Mouse (Mus musculus): ENCODE data around the gene Vasn. TPM values are rescaled to one million over a fixed set of nuclear protein-coding genes. Genes with fewer than 3 reads are reported as not detected.
A peak's percentile ranks its signal among the peaks of the same experiment; 100 is the strongest.

Gene Vasn
- total and polyA plus RNA-seq, 3 experiments = 2.0 to 5.0 (median 2.2) TPM

DNA sequence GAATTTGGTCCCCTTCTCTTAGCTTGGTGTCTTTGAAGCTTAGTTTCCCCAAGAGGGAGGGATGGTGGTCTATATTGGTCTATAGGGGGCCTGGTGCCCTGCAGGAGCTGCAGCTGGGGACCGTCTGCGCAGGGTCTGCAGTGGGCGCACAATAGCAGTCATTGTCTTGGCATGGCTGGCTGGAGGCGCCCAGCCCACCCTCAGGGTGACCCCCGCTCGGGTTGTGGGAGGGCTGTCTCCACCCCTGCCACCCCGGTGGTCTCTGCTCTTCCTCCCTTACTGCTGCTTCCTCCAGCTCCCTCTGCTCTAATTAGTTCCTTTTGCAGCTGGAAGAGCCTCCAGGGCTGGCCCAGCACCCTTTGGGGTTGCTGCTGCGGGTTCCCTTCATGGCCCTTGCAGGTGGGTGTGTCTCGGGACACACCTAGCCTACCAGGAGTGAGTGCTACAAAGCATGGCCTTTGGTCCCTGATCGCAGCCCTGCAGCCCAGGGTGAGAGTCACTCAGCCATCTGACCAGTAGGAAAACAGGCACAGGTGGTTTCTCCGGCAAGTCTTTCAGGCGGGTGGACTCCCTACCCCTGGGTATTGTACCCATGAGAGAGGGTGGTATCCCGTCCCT is 34.1 kb upstream of the Vasn start:
- no peaks in the 10 kb centered on the region for H3K79me2 ChIP-seq (replicated peaks; ENCODE audit: control insufficient read depth, extremely low read depth, insufficient read depth, poor library complexity, severe bottlenecking)
- H3K4me2 ChIP-seq (ENCODE audit: insufficient read depth, low read depth, poor library complexity, severe bottlenecking) = no peak overlapping the region
- peaks cover 5 to 7% of the 10 kb centered on the region in 2 experiments; a peak in 3 of 4 replicates for H3K4me1 ChIP-seq (ENCODE audit: control insufficient read depth in 1 of 2, insufficient read depth in 2 of 2)
- in situ Hi-C loops (cut with MboI; ENCODE audit: low pct_ligation_motif_present, low pct_unique_long_range_greater_than_20kb, low sequenced_read_pairs) = no loop called here
- no peak overlapping the region for H3K27ac ChIP-seq (ENCODE audit: insufficient read depth, low read depth)
- DNase-seq (ENCODE audit: extremely low read depth) = no peak
- dilution Hi-C loops (cut with MboI; ENCODE audit: extremely low pct_ligation_motif_present, extremely low pct_unique_long_range_greater_than_20kb, low sequenced_read_pairs) = no loop called here
- no peaks in the 10 kb centered on the region for H3K27me3 ChIP-seq (replicated peaks)
- H3K9me3 ChIP-seq (replicated peaks; ENCODE audit: low read length) = no peaks in the 10 kb centered on the region
- H3K4me3 ChIP-seq (replicated peaks in 1 of 3; ENCODE audit: low read depth in 2 of 3, low read length in 2 of 3, poor library complexity in 1 of 3) = no peak overlapping the region
- H3K36me3 ChIP-seq (replicated peaks in 1 of 2; ENCODE audit: control insufficient read depth in 1 of 2, insufficient read depth in 1 of 2, low read length in 1 of 2) = peaks cover 0 to 9% of the 10 kb centered on the region in 2 experiments
- no peak for TF ChIP-seq EP300 (IDR thresholded peaks at IDR 0.05; ENCODE audit: low read length)
- no peak for TF ChIP-seq MYC (IDR thresholded peaks at IDR 0.05; ENCODE audit: low read depth, low read length)
- no peak for TF ChIP-seq IRF4 (IDR thresholded peaks at IDR 0.05; ENCODE audit: low read depth, low read length)
- H3K9ac ChIP-seq (ENCODE audit: insufficient read depth, low read depth) = no peak overlapping the region

DNA sequence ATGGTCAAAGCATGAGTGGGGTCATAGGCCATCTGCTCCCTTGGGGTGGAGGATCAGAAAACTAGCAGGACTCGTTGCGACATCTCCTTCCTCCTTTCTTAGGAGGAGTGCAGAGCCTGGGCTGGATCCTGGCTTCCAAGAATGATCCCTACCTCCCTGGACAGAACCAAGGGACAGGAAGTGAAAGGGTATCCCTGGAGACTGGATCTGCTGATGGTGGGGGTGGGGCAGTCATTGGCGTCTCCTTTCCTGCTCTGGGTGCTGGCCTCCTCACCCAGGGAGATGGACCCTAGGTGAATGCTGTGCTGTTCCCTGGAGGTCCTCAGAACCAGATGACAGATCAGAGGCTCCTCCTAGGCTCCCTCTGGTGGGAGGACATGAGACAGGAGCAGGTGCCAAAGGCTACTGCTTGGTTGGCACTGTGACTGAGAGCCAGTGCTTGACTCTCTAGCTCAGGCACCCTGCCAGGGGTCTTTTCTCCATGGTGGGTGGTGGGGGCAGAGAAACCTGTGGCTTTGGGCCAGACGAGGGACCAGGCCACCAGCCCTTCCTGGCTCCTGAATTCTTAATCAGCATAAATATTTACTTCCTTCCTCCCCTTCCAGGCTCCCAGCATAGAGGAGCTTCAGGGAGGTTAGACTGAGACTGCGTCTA is 33.2 kb upstream of the Vasn start:
- no peak overlapping the region for H3K9ac ChIP-seq (ENCODE audit: insufficient read depth, low read depth)
- no peak overlapping the region for H3K4me3 ChIP-seq (replicated peaks in 1 of 3; ENCODE audit: low read depth in 2 of 3, low read length in 2 of 3, poor library complexity in 1 of 3)
- H3K27ac ChIP-seq (ENCODE audit: insufficient read depth, low read depth) = no peak overlapping the region
- peak in 1 of 2 experiments; percentile 73; a peak in 2 of 4 replicates for TF ChIP-seq CTCF (conservative IDR thresholded peaks at IDR 0.05 in 1 of 2, IDR thresholded peaks at IDR 0.05 in 1 of 2; ENCODE audit: low read depth in 2 of 2, low read length in 2 of 2)
- TF ChIP-seq HCFC1 (IDR thresholded peaks at IDR 0.05; ENCODE audit: low read depth, low read length) = no peak
- TF ChIP-seq SMC3 (IDR thresholded peaks at IDR 0.05; ENCODE audit: low read depth, low read length) = peak; percentile 86
- TF ChIP-seq RAD21 (IDR thresholded peaks at IDR 0.05; ENCODE audit: low read depth, low read length) = peak; percentile 56
- H3K79me2 ChIP-seq (replicated peaks; ENCODE audit: control insufficient read depth, extremely low read depth, insufficient read depth, poor library complexity, severe bottlenecking) = no peaks in the 10 kb centered on the region
- H3K4me1 ChIP-seq (ENCODE audit: control insufficient read depth in 1 of 2, insufficient read depth in 2 of 2) = peaks cover 5 to 7% of the 10 kb centered on the region in 2 experiments; a peak in 3 of 4 replicates
- H3K27me3 ChIP-seq (replicated peaks) = no peaks in the 10 kb centered on the region
- in situ Hi-C loops (cut with MboI; ENCODE audit: low pct_ligation_motif_present, low pct_unique_long_range_greater_than_20kb, low sequenced_read_pairs) (no loop called here), dilution Hi-C loops (cut with MboI; ENCODE audit: extremely low pct_ligation_motif_present, extremely low pct_unique_long_range_greater_than_20kb, low sequenced_read_pairs) (no loop called here)
- no peak overlapping the region for H3K4me2 ChIP-seq (ENCODE audit: insufficient read depth, low read depth, poor library complexity, severe bottlenecking)
- peaks cover 5 to 15% of the 10 kb centered on the region in 2 experiments for H3K36me3 ChIP-seq (replicated peaks in 1 of 2; ENCODE audit: control insufficient read depth in 1 of 2, insufficient read depth in 1 of 2, low read length in 1 of 2)
- no peaks in the 10 kb centered on the region for H3K9me3 ChIP-seq (replicated peaks; ENCODE audit: low read length)
- no peak for DNase-seq (ENCODE audit: extremely low read depth)

DNA sequence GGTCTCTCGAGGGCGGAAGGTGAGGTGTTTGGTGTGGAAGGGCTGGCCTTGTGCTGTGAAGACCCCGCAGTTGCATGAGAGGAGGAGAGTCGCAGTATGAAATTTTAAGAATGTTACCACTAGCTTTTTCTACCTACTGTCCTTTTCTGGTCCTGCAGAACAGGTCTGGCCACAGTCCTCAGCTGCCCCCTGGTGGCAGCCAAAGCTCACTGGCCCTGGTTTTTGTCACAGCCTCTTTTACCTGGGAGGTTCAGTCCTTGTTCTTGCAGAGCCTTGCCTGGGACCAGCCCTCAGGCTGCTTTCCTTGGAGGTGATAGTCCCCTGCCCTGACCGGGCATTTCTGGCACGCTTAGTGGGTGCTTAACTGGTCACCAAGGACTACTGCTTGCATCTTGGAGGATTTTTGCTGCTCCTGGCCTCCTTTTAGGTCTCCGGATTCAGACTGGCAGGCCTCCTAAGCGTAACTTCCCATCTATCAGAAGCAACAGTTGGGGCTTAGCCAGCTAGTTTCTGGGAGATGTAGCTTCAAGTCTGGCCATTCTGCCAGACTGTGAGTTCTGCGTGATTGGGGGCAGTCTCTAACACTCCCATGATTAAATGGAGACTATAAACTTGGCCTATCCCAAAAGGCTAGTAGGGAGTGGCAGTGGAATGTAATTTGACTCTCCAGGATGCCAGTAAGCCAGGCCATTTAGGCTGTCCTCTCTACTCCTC is 31.8 kb upstream of the Vasn start:
- no peak overlapping the region for H3K27ac ChIP-seq (ENCODE audit: insufficient read depth, low read depth)
- DNase-seq (ENCODE audit: extremely low read depth) = peak; percentile 88
- no peak overlapping the region for H3K4me3 ChIP-seq (replicated peaks in 1 of 3; ENCODE audit: low read depth in 2 of 3, low read length in 2 of 3, poor library complexity in 1 of 3)
- in situ Hi-C loops (cut with MboI; ENCODE audit: low pct_ligation_motif_present, low pct_unique_long_range_greater_than_20kb, low sequenced_read_pairs) (no loop called here), dilution Hi-C loops (cut with MboI; ENCODE audit: extremely low pct_ligation_motif_present, extremely low pct_unique_long_range_greater_than_20kb, low sequenced_read_pairs) (no loop called here)
- no peak overlapping the region for H3K4me2 ChIP-seq (ENCODE audit: insufficient read depth, low read depth, poor library complexity, severe bottlenecking)
- no peaks in the 10 kb centered on the region for H3K9me3 ChIP-seq (replicated peaks; ENCODE audit: low read length)
- H3K79me2 ChIP-seq (replicated peaks; ENCODE audit: control insufficient read depth, extremely low read depth, insufficient read depth, poor library complexity, severe bottlenecking) = no peaks in the 10 kb centered on the region
- peaks cover 5 to 7% of the 10 kb centered on the region in 2 experiments; a peak in 3 of 4 replicates for H3K4me1 ChIP-seq (ENCODE audit: control insufficient read depth in 1 of 2, insufficient read depth in 2 of 2)
- peaks cover 11 to 23% of the 10 kb centered on the region in 2 experiments for H3K36me3 ChIP-seq (replicated peaks in 1 of 2; ENCODE audit: control insufficient read depth in 1 of 2, insufficient read depth in 1 of 2, low read length in 1 of 2)
- TF ChIP-seq SMC3 (IDR thresholded peaks at IDR 0.05; ENCODE audit: low read depth, low read length) (peak; percentile 99), NRF1 (IDR thresholded peaks at IDR 0.05; ENCODE audit: low read depth, low read length) (peak; percentile 36; the same call in 1 of the 2 replicates), BHLHE40 (IDR thresholded peaks at IDR 0.05; ENCODE audit: low read depth, low read length) (no peak), CTCF (conservative IDR thresholded peaks at IDR 0.05 in 1 of 2, IDR thresholded peaks at IDR 0.05 in 1 of 2; ENCODE audit: low read depth in 2 of 2, low read length in 2 of 2) (peak; percentile 93 to 99), POLR2A (IDR thresholded peaks at IDR 0.05; ENCODE audit: low read depth, low read length) (0 out of 2 replicates have a peak, but pooled peaks have one; percentile 23), CHD1 (IDR thresholded peaks at IDR 0.05; ENCODE audit: low read depth, low read length) (no peak), ELF1 (IDR thresholded peaks at IDR 0.05; ENCODE audit: low read depth, low read length) (0 out of 2 replicates have a peak, but pooled peaks have one; percentile 18), ZNF384 (IDR thresholded peaks at IDR 0.05; ENCODE audit: low read depth, low read length) (peak; percentile 38; the same call in 1 of the 2 replicates), ZC3H11A (IDR thresholded peaks at IDR 0.05; ENCODE audit: low read depth, low read length) (peak; percentile 99), MXI1 (IDR thresholded peaks at IDR 0.05; ENCODE audit: low read depth, low read length) (no peak)
- H3K27me3 ChIP-seq (replicated peaks) = no peaks in the 10 kb centered on the region
- no peak overlapping the region for H3K9ac ChIP-seq (ENCODE audit: insufficient read depth, low read depth)

Data from CH12.LX (cell line).